Mouse (Mus musculus) embryonic facial prominence, embryonic 14.5 days (tissue): ENCODE measurements around the gene Vti1b. TPM values are rescaled to one million over a fixed set of nuclear protein-coding genes. Genes with fewer than 3 reads are reported as not detected.
"Not testable (repeated sequence)": the region's sequence is repeated elsewhere in the genome, so short reads cannot be mapped to it uniquely, and the experiment has no call there.

Experiments used
- ATAC-seq: fragments of 200-750 bp; cut with Nextera tagmentation; 2 replicates; pipeline ENCODE4 v1.8.0; 2017; ENCODE audit warnings: low read depth, moderate number of reproducible peaks, moderate TSS enrichment
- DNase-seq: peaks from one replicate; pipeline ENCODE4 v3.0.0-alpha.2; 2015; ENCODE audit warnings: low spot score
- H3K27ac ChIP-seq: fragments of 300-500 bp; sonication (generic); replicated peaks from 2 replicates; pipeline ENCODE4 v1.5.1; 2014; ENCODE audit warnings: low read depth, mild to moderate bottlenecking, low read length, moderate library complexity
- H3K27me3 ChIP-seq: fragments of 300-500 bp; sonication (generic); replicated peaks from 2 replicates; pipeline ENCODE4 v1.6.1; 2014; ENCODE audit warnings: low read length; ENCODE audit not compliant: control insufficient read depth, insufficient read depth
- H3K36me3 ChIP-seq: fragments of 300-500 bp; sonication (generic); 2 replicates; pipeline ENCODE4 v1.6.1; 2014; ENCODE audit warnings: low read length, mixed read lengths; ENCODE audit not compliant: control insufficient read depth, insufficient read depth
- H3K4me1 ChIP-seq: fragments of 300-500 bp; sonication (generic); 2 replicates; pipeline ENCODE4 v1.6.1; 2014; ENCODE audit warnings: antibody characterized with exemption, low read length; ENCODE audit not compliant: control insufficient read depth, insufficient read depth
- H3K4me2 ChIP-seq: fragments of 300-500 bp; sonication (generic); 2 replicates; pipeline ENCODE4 v1.6.1; 2014; ENCODE audit warnings: low read depth, mild to moderate bottlenecking, low read length, moderate library complexity, mixed read lengths
- H3K4me3 ChIP-seq: fragments of 300-500 bp; sonication (generic); 2 replicates; pipeline ENCODE4 v1.5.1; 2014; ENCODE audit warnings: low read depth, mild to moderate bottlenecking, low read length
- H3K9ac ChIP-seq: fragments of 300-500 bp; sonication (generic); 2 replicates; pipeline ENCODE4 v1.6.1; 2014; ENCODE audit warnings: low read depth, mild to moderate bottlenecking, low read length, moderate library complexity, mixed read lengths
- H3K9me3 ChIP-seq: fragments of 300-500 bp; sonication (generic); 2 replicates; pipeline ENCODE4 v1.6.1; 2016; ENCODE audit warnings: low read length; ENCODE audit not compliant: control insufficient read depth
- WGBS: fragments of 180-500 bp; shearing (Covaris S2); extraction: QIAGEN DNeasy Blood & Tissue Kit; methylation state at CpG from one replicate; pipeline ENCODE4 v1.1.7; 2014; 5-methylcytosine and 5-hydroxymethylcytosine counted together
- polyA plus RNA-seq: library from polyadenylated mRNA; unstranded; fragments of >200 nt; fragmentation: Nextera tagmentation; extraction: Ambion mirVana; gene quantifications from 2 replicates; pipeline ENCODE4 v1.2.1, GENCODE M21; 2014

The Vti1b gene
- polyA plus RNA-seq, 1 experiment from 2014 or later = 86.7 TPM

GRCm38 (mm10) chr12:79191701-79192100, 19.2 kb upstream of the Vti1b start:
- Histone ChIP-seq H3K36me3 (peaks cover 19% of the 10 kb centered on the region), H3K27me3 (no peaks in the 10 kb centered on the region), H3K9ac (peak overlapping the region; percentile 78), H3K4me1 (peaks cover 8% of the 10 kb centered on the region; the same call in 1 of the 2 replicates), H3K4me3 (peak overlapping the region; percentile 68), H3K27ac (peak overlapping the region; percentile 45; the same call in 1 of the 2 replicates), H3K4me2 (peak overlapping the region; percentile 86), H3K9me3 (no peaks in the 10 kb centered on the region)
- 5% methylated on average over 14 of the region's 14 CpGs for WGBS
- DNase-seq = peak; percentile 93
- ATAC-seq = peak; percentile 90

GRCm38 (mm10) chr12:79190931-79191673, 18.6 kb upstream of the Vti1b start:
- H3K9ac ChIP-seq = peak overlapping the region; percentile 78
- peak overlapping the region; percentile 68 for H3K4me3 ChIP-seq
- ATAC-seq = peak; percentile 91
- H3K27ac ChIP-seq = peak overlapping the region; percentile 45; the same call in 1 of the 2 replicates
- 0% methylated on average over 18 of the region's 18 CpGs for WGBS
- no peaks in the 10 kb centered on the region for H3K27me3 ChIP-seq
- H3K4me1 ChIP-seq = peaks cover 8% of the 10 kb centered on the region; the same call in 1 of the 2 replicates
- peaks cover 25% of the 10 kb centered on the region for H3K36me3 ChIP-seq
- DNase-seq = peak; percentile 93
- H3K9me3 ChIP-seq = no peaks in the 10 kb centered on the region
- H3K4me2 ChIP-seq = peak overlapping the region; percentile 86

- WGBS = 92% methylated on average over 5 of the region's 6 CpGs
- peaks cover 71% of the 10 kb centered on the region for H3K36me3 ChIP-seq
Measured at GRCm38 (mm10) chr12:79185160-79185559, 12.7 kb upstream of the Vti1b start.

GRCm38 (mm10) chr12:79175998-79176397, 3.5 kb upstream of the Vti1b start:
- no peaks in the 10 kb centered on the region for H3K27me3 ChIP-seq
- peaks cover 5% of the 10 kb centered on the region; the same call in 1 of the 2 replicates for H3K4me1 ChIP-seq
- peaks cover 25% of the 10 kb centered on the region for H3K36me3 ChIP-seq
- H3K4me2 ChIP-seq = no peak overlapping the region
- no peak overlapping the region for H3K9ac ChIP-seq
- H3K4me3 ChIP-seq = no peak overlapping the region
- ATAC-seq = no peak
- WGBS = 87% methylated on average over 5 of the region's 5 CpGs
- no peak for DNase-seq
- H3K27ac ChIP-seq = no peak overlapping the region
- H3K9me3 ChIP-seq = no peaks in the 10 kb centered on the region

More at GRCm38 (mm10) chr12:79185160-79185559, 12.7 kb upstream of the Vti1b start:
- not testable (repeated sequence) for ATAC-seq, H3K4me3 ChIP-seq, H3K9ac ChIP-seq, H3K4me1 ChIP-seq, H3K9me3 ChIP-seq, H3K4me2 ChIP-seq, DNase-seq, H3K27me3 ChIP-seq, H3K27ac ChIP-seq

- Histone ChIP-seq H3K9ac (no peak overlapping the region), H3K27me3 (no peaks in the 10 kb centered on the region), H3K4me3 (no peak overlapping the region), H3K36me3 (peaks cover 19% of the 10 kb centered on the region), H3K4me1 (peaks cover 5% of the 10 kb centered on the region; the same call in 1 of the 2 replicates), H3K27ac (no peak overlapping the region), H3K9me3 (no peaks in the 10 kb centered on the region), H3K4me2 (no peak overlapping the region)
- ATAC-seq = no peak
- 87% methylated on average over 5 of the region's 5 CpGs for WGBS
- no peak for DNase-seq
Measured at GRCm38 (mm10) chr12:79173721-79174120, 1.3 kb upstream of the Vti1b start.

- Histone ChIP-seq H3K9ac (peak overlapping the region; percentile 90), H3K36me3 (peaks cover 11% of the 10 kb centered on the region), H3K4me2 (peak overlapping the region; percentile 72), H3K4me3 (peak overlapping the region; percentile 70), H3K27ac (peak overlapping the region; percentile 93; the same call in 1 of the 2 replicates), H3K27me3 (no peaks in the 10 kb centered on the region), H3K4me1 (peaks cover 5% of the 10 kb centered on the region; the same call in 1 of the 2 replicates), H3K9me3 (no peaks in the 10 kb centered on the region)
- DNase-seq (no peak), ATAC-seq (no peak)
- 33% methylated on average over 12 of the region's 12 CpGs for WGBS
Measured at GRCm38 (mm10) chr12:79171269-79171995, 1.0 kb downstream of the Vti1b start.

- no peaks in the 10 kb centered on the region for H3K9me3 ChIP-seq
- no peak for DNase-seq
- H3K27me3 ChIP-seq = no peaks in the 10 kb centered on the region
- H3K4me1 ChIP-seq = peaks cover 5% of the 10 kb centered on the region; the same call in 1 of the 2 replicates
- peaks cover 8% of the 10 kb centered on the region for H3K36me3 ChIP-seq
- no peak for ATAC-seq
- no peak overlapping the region for H3K27ac ChIP-seq
- H3K9ac ChIP-seq = no peak overlapping the region
- no peak overlapping the region for H3K4me2 ChIP-seq
- H3K4me3 ChIP-seq = no peak overlapping the region
- 69% methylated on average over 3 of the region's 3 CpGs for WGBS
Measured at GRCm38 (mm10) chr12:79170421-79170820, 2.0 kb downstream of the Vti1b start.

GRCm38 (mm10) chr12:79169173-79169572, 3.3 kb downstream of the Vti1b start:
- Histone ChIP-seq H3K4me2 (no peak overlapping the region), H3K9ac (no peak overlapping the region), H3K9me3 (no peaks in the 10 kb centered on the region), H3K27ac (no peak overlapping the region), H3K36me3 (peaks cover 18% of the 10 kb centered on the region), H3K27me3 (no peaks in the 10 kb centered on the region), H3K4me1 (peaks cover 5% of the 10 kb centered on the region; the same call in 1 of the 2 replicates), H3K4me3 (no peak overlapping the region)
- ATAC-seq = no peak
- DNase-seq = no peak
